Mouse (Mus musculus) lung, embryonic 16.5 days (tissue): ENCODE measurements at regions not wholly inside any gene's neighbourhood (a gene's known extent, or its start where the extent isn't known, plus 50 kb on each side); places are given as distances from the start of the nearest gene placed in this dataset.
A peak's percentile ranks its signal among the peaks of the same experiment; 100 is the strongest.

Experiments
- ATAC-seq: fragments of 200-750 bp; cut with Nextera tagmentation; 2 replicates; pipeline ENCODE4 v1.8.0; 2017; ENCODE audit warnings: low read depth, mild to moderate bottlenecking, moderate library complexity
- H3K27ac ChIP-seq: fragments of 300-500 bp; sonication (generic); 2 replicates; pipeline ENCODE4 v1.5.1; 2014; ENCODE audit warnings: mild to moderate bottlenecking, control low read depth, low read length
- H3K27me3 ChIP-seq: fragments of 300-500 bp; sonication (generic); 2 replicates; pipeline ENCODE4 v1.6.1; 2014; ENCODE audit warnings: low read depth, low read length, mixed read lengths; ENCODE audit not compliant: control insufficient read depth, insufficient read depth
- H3K36me3 ChIP-seq: fragments of 300-500 bp; sonication (generic); 2 replicates; pipeline ENCODE4 v1.6.1; 2014; ENCODE audit warnings: low read length; ENCODE audit not compliant: control insufficient read depth, insufficient read depth
- H3K4me1 ChIP-seq: fragments of 300-500 bp; sonication (generic); replicated peaks from 2 replicates; pipeline ENCODE4 v1.6.1; 2014; ENCODE audit warnings: low read length, mixed read lengths; ENCODE audit not compliant: control insufficient read depth, insufficient read depth
- H3K4me2 ChIP-seq: fragments of 300-500 bp; sonication (generic); 2 replicates; pipeline ENCODE4 v1.6.1; 2014; ENCODE audit warnings: low read depth, low read length, control low read depth
- H3K4me3 ChIP-seq: fragments of 300-500 bp; sonication (generic); 2 replicates; pipeline ENCODE4 v1.5.1; 2014; ENCODE audit warnings: mild to moderate bottlenecking, low read length, control low read depth
- H3K9ac ChIP-seq: fragments of 300-500 bp; sonication (generic); 2 replicates; pipeline ENCODE4 v1.6.1; 2014; ENCODE audit warnings: low read length, control low read depth
- H3K9me3 ChIP-seq: fragments of 300-500 bp; sonication (generic); 2 replicates; pipeline ENCODE4 v1.6.1; 2016; ENCODE audit warnings: low read length; ENCODE audit not compliant: control insufficient read depth
- WGBS: fragments of 180-500 bp; shearing (Covaris S2); extraction: QIAGEN DNeasy Blood & Tissue Kit; methylation state at CpG from one replicate; pipeline ENCODE4 v1.1.7; 2014; 5-methylcytosine and 5-hydroxymethylcytosine counted together

DNA sequence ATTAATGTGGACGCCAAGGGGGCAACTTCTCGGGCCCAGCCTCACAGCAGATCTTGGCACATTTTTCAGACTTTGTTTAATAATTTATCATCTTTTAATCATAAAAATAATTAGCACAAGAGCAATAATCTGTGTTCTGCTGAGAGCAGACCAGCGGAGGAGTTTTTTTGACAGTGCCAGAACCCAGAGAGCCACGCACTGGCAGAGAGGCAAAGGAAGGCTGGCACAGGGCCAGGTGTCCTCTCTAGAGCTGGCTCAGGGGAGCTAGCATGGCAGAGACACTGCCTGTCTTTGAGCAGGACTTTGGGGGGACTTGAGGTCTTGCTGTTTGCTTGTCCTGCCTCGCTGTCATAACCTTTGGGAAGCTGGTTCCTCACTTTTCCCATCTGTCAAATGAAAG is 100.9 kb downstream of the 3100002H09Rik start:
- 0 out of 2 replicates have a peak, but pooled peaks have one; percentile 41 for ATAC-seq
- no peak overlapping the region for H3K4me3 ChIP-seq
- H3K27ac ChIP-seq = no peak overlapping the region
- 0 out of 2 replicates have a peak, but pooled peaks cover 2% of the 10 kb centered on the region for H3K4me1 ChIP-seq
- H3K9me3 ChIP-seq = no peaks in the 10 kb centered on the region
- no peak overlapping the region for H3K9ac ChIP-seq
- WGBS = 38% methylated on average over 5 of the region's 5 CpGs
- H3K4me2 ChIP-seq = no peak overlapping the region
- H3K27me3 ChIP-seq = no peaks in the 10 kb centered on the region; the same call in 1 of the 2 replicates
- no peaks in the 10 kb centered on the region for H3K36me3 ChIP-seq

DNA sequence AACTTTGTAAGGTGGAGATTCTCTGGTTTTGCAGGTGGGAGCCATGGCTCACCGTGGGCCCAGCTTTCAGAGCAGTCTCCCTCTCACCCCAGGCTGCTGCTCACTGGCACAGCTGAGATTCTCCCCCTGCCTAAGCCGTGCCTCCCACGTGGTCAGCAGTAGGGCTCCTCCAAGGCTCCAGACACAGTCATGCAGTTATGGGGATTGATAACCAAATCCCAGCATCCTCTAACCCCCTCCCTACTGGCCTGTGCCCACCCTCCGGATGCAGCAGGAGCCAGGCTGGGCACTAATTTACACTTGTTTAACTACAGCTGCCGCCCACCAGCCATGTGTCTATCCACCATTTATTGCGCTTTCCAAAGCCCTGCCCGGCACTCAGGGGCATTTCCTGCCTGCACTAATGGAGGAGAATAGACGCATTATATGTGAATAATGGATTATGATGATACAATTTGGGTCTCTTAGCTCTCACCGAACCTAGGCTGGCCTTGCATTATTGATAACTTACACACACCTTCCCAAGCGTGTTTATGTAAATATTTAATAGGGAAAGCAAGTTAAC is 104.4 kb downstream of the 3100002H09Rik start:
- Histone ChIP-seq H3K27me3 (no peaks in the 10 kb centered on the region; the same call in 1 of the 2 replicates), H3K9me3 (no peaks in the 10 kb centered on the region), H3K36me3 (no peaks in the 10 kb centered on the region), H3K27ac (no peak overlapping the region), H3K4me2 (no peak overlapping the region), H3K4me3 (no peak overlapping the region), H3K9ac (no peak overlapping the region), H3K4me1 (0 out of 2 replicates have a peak, but pooled peaks cover 2% of the 10 kb centered on the region)
- 29% methylated on average over 10 of the region's 10 CpGs for WGBS
- ATAC-seq = no peak

GRCm38 (mm10) chr4:124501785-124502184 is 108.8 kb downstream of the 3100002H09Rik start:
- H3K4me3 ChIP-seq = no peak overlapping the region
- 69% methylated on average over 5 of the region's 5 CpGs for WGBS

GRCm38 (mm10) chr4:124498043-124498442 is 112.6 kb downstream of the 3100002H09Rik start:
- 50% methylated on average over 16 of the region's 16 CpGs for WGBS
- H3K4me3 ChIP-seq = no peak overlapping the region
- H3K9ac ChIP-seq = no peak overlapping the region
- H3K27ac ChIP-seq = no peak overlapping the region
- no peaks in the 10 kb centered on the region; the same call in none of the 2 replicates for H3K27me3 ChIP-seq
- H3K4me2 ChIP-seq = no peak overlapping the region
- H3K4me1 ChIP-seq = no peaks in the 10 kb centered on the region
- H3K36me3 ChIP-seq = no peaks in the 10 kb centered on the region
- ATAC-seq = no peak
- H3K9me3 ChIP-seq = no peaks in the 10 kb centered on the region

More at GRCm38 (mm10) chr4:124501785-124502184, 108.8 kb downstream of the 3100002H09Rik start:
- no peak for ATAC-seq
- H3K27ac ChIP-seq = no peak overlapping the region
- no peaks in the 10 kb centered on the region for H3K4me1 ChIP-seq
- no peaks in the 10 kb centered on the region for H3K9me3 ChIP-seq
- H3K36me3 ChIP-seq = no peaks in the 10 kb centered on the region
- H3K4me2 ChIP-seq = no peak overlapping the region
- no peaks in the 10 kb centered on the region; the same call in none of the 2 replicates for H3K27me3 ChIP-seq
- no peak overlapping the region for H3K9ac ChIP-seq

GRCm38 (mm10) chr4:124485941-124486581 is 124.5 kb downstream of the 3100002H09Rik start:
- no peaks in the 10 kb centered on the region for H3K4me1 ChIP-seq
- peaks cover 16% of the 10 kb centered on the region for H3K9me3 ChIP-seq
- H3K4me2 ChIP-seq = no peak overlapping the region
- 15% methylated on average over 12 of the region's 12 CpGs for WGBS
- H3K36me3 ChIP-seq = no peaks in the 10 kb centered on the region
- no peak overlapping the region for H3K9ac ChIP-seq
- no peak for ATAC-seq
- peaks cover 26% of the 10 kb centered on the region for H3K27me3 ChIP-seq
- no peak overlapping the region for H3K4me3 ChIP-seq
- H3K27ac ChIP-seq = no peak overlapping the region

DNA sequence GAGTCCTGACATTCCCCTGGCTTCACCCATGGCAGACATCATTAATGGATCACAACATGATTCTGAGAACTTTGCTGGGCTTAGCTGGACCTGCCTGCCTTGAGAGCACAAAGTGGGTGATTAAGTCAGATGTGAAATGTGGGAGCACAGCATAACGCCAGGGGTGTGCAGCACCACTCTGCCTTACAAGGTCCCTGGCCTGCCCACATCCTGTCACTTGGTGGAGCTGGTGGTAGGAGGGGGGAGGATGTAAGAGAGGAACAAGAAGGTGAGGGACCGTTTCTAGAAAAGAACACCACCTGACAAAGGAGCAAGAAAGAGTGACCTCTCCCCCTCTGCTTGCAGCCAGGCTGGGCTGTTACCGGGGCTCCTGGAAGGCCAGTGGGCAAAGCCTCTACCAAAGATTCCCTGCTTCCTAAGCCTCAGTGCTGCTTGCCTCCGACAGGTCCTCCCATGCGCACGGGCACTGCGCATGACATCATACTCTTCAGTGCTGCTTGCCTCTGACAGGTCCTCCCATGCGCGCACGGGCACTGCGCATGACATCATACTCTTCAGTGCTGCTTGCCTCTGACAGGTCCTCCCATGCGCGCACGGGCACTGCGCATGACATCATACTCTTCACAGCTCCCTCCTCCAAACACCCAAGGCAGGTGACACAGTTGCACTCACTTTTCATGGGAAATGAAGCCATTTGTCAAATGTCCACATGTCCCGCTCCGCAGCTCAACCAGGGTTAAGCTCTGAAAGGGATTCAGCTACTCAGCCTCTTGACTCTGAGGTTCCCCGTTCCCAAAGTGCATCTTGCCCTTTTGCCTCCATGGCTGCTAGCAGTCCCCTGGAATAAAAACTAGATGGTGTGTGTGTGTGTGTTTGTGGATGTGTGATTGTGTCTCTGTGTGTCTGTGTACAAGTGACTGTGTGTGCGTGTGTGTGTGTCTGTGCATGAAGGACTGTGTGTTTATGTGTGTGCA is 125.7 kb downstream of the 3100002H09Rik start:
- Histone ChIP-seq H3K9me3 (peaks cover 16% of the 10 kb centered on the region), H3K9ac (no peak overlapping the region), H3K27me3 (peaks cover 32% of the 10 kb centered on the region), H3K4me2 (no peak overlapping the region), H3K36me3 (no peaks in the 10 kb centered on the region), H3K4me3 (no peak overlapping the region), H3K4me1 (no peaks in the 10 kb centered on the region), H3K27ac (no peak overlapping the region)
- 32% methylated on average over 19 of the region's 19 CpGs for WGBS
- ATAC-seq = no peak

DNA sequence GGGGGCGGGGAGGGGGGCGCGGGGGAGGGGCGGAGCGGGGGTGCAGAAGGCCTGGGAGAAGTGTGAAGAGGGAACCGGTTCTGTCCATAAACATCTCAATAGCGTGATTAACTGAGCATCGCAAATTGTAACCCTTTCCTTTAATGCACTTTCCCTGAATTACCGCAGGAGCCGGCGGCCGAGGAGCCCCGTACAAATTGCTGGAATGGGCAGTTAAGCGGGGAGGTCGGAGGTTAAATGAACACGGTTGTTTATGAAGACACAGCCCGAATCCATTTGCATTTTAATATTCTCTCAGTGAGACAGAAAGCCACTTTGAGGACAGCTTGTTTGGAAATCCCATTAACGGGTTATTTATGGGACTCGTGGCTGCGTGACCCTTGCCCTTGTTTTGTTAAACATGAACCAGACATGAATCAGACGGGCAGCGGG is 132.7 kb downstream of the 3100002H09Rik start:
- Histone ChIP-seq H3K27me3 (peaks cover 50% of the 10 kb centered on the region), H3K4me3 (no peak overlapping the region), H3K4me1 (peaks cover 6% of the 10 kb centered on the region; the same call in 1 of the 2 replicates), H3K4me2 (no peak overlapping the region), H3K9me3 (no peaks in the 10 kb centered on the region), H3K36me3 (no peaks in the 10 kb centered on the region), H3K9ac (no peak overlapping the region), H3K27ac (no peak overlapping the region)
- 2% methylated on average over 19 of the region's 22 CpGs for WGBS
- ATAC-seq = no peak

GRCm38 (mm10) chr4:124477359-124477868 is 133.2 kb downstream of the 3100002H09Rik start:
- Histone ChIP-seq H3K27ac (no peak overlapping the region), H3K4me2 (no peak overlapping the region), H3K9ac (no peak overlapping the region), H3K4me1 (peaks cover 6% of the 10 kb centered on the region; the same call in 1 of the 2 replicates), H3K4me3 (no peak overlapping the region), H3K9me3 (no peaks in the 10 kb centered on the region), H3K27me3 (peaks cover 45% of the 10 kb centered on the region), H3K36me3 (no peaks in the 10 kb centered on the region)
- WGBS = 12% methylated on average over 13 of the region's 14 CpGs
- no peak for ATAC-seq
